ENCODE assay signal across 29 mouse cellular contexts in the genomic region with DNA sequence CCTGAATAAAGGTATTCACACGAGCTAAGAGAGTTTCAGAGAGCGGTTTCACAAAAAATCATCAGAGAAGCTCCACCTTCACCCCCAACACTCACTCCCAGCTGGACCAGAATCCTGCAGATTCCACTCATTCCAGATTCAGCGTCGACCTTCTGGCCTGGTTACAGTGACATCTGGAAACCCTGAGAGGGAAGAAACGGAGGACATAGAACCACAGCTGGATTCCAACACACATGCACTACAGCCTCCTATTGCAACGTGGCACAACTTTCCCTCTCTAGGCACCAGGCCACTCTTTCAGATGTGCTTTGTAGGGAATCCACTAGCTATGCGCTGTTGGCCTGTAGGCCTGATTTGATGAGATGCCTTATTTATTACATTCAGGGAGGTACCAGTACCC.
A peak's percentile ranks its signal among the peaks of the same experiment; 100 is the strongest.
DNase-seq lines count a peak whose midpoint lies in the region; ATAC-seq and TF ChIP-seq lines count a peak whose summit lies in the region.
"Had no signal": no experiment of that assay in that cellular context is flagged by ENCODE, and none has a peak within 500 bp of the region (broad histone marks: within the 10 kb centered on the region; RNA-seq: fewer than 3 reads in every experiment).

No protein-coding gene starts in this region.

- no peak overlapping the region for H3K27ac ChIP-seq in heart, embryonic 12.5 days (ENCODE audit: poor library complexity, severe bottlenecking)
- no peak overlapping the region for H3K27ac ChIP-seq in left cerebral cortex, adult 2 months
- no peak overlapping the region for H3K27ac ChIP-seq in limb, embryonic 14.5 days (replicated peaks; ENCODE audit: low read depth, low read length)
- H3K27ac ChIP-seq: embryonic facial prominence, embryonic 12.5 days; forebrain, embryonic 12.5 days; heart, embryonic 10.5 days; hindbrain, embryonic 14.5 days; layer of hippocampus, adult 2 months; limb, embryonic 13.5 days; liver, embryonic 14.5 days; lung, embryonic 15.5 days; stomach, embryonic 15.5 days had no signal

- TF ChIP-seq POLR2A in limb, embryonic 14.5 days (IDR thresholded peaks at IDR 0.05; ENCODE audit: borderline replicate concordance, extremely low read depth, insufficient read depth, insufficient read length), result no peak

- H3K4me3 ChIP-seq in heart, embryonic 12.5 days, result no peak overlapping the region
- H3K4me3 ChIP-seq in left cerebral cortex, adult 2 months, result no peak overlapping the region
- H3K4me3 ChIP-seq in limb, embryonic 14.5 days (replicated peaks; ENCODE audit: low read length), result no peak overlapping the region
- H3K4me3 ChIP-seq: embryonic facial prominence, embryonic 12.5 days; forebrain, embryonic 12.5 days; heart, embryonic 10.5 days; layer of hippocampus, adult 2 months; limb, embryonic 13.5 days; lung, embryonic 15.5 days; stomach, embryonic 15.5 days had no signal

- TF ChIP-seq CTCF in left cerebral cortex, adult 2 months (IDR thresholded peaks at IDR 0.05), result no peak

- WGBS in heart, embryonic 12.5 days, result 67% methylated on average over 7 of the region's 7 CpGs
- 48% methylated on average over 7 of the region's 7 CpGs for WGBS in limb, embryonic 14.5 days

- intact Hi-C loops in left cerebral cortex, adult 2 months (cut with DNase I), result no loop called here
- intact Hi-C loops in left cerebral cortex, postnatal 4 days (cut with DNase I), result no loop called here

- peaks cover 4% of the 10 kb centered on the region; the same call in 1 of the 2 replicates for H3K4me1 ChIP-seq in heart, embryonic 12.5 days (replicated peaks)
- H3K4me1 ChIP-seq in limb, embryonic 14.5 days (ENCODE audit: control insufficient read depth, insufficient read depth, low read length), result no peaks in the 10 kb centered on the region
- H3K4me1 ChIP-seq: embryonic facial prominence, embryonic 12.5 days; heart, embryonic 10.5 days; lung, embryonic 15.5 days; stomach, embryonic 15.5 days had no signal

- peak; percentile 82 for DNase-seq in heart, adult 11 months
- DNase-seq in left cerebral cortex, adult 2 months (ENCODE audit: extremely low spot score in 1 of 2, low spot score in 2 of 2), result peak; percentile 2 to 8
- DNase-seq in left cerebral cortex, postnatal 4 days, result no peak
- peak; percentile 2 for DNase-seq in testis, postnatal 14 days (ENCODE audit: low spot score)
- DNase-seq in testis, postnatal 10 days (ENCODE audit: low spot score), result no peak
- DNase-seq in limb, embryonic 14.5 days (ENCODE audit: low spot score), result peak; percentile 42
- DNase-seq in ovary, postnatal 10 days (ENCODE audit: low spot score), result no peak
- DNase-seq: cerebellum, adult 18-20 months; kidney, adult 18-20 months; kidney, postnatal 25 days; midbrain, embryonic 14.5 days; right cerebral cortex, adult 18-20 months; right cerebral cortex, postnatal 4 days; thymus, adult 2 months; thymus, postnatal 4 days had no signal

- no peaks in the 10 kb centered on the region for H3K9me3 ChIP-seq in heart, embryonic 12.5 days (replicated peaks)
- H3K9me3 ChIP-seq in limb, embryonic 14.5 days (ENCODE audit: control insufficient read depth, low read length), result no peaks in the 10 kb centered on the region
- H3K9me3 ChIP-seq: embryonic facial prominence, embryonic 12.5 days; forebrain, embryonic 12.5 days; G1E; heart, embryonic 10.5 days; limb, embryonic 13.5 days; lung, embryonic 15.5 days; stomach, embryonic 15.5 days had no signal

- no peak for ATAC-seq in heart, embryonic 12.5 days (ENCODE audit: insufficient number of reproducible peaks, low FRiP score)
- ATAC-seq in limb, embryonic 14.5 days (ENCODE audit: low FRiP score, low read depth), result no peak
- ATAC-seq: inflammation-experienced regulatory T-cells, adult 6 months; Patski had no signal

- H3K9ac ChIP-seq in heart, embryonic 12.5 days, result no peak overlapping the region
- no peak overlapping the region for H3K9ac ChIP-seq in limb, embryonic 14.5 days (ENCODE audit: low read depth, low read length, severe bottlenecking)
- H3K9ac ChIP-seq: embryonic facial prominence, embryonic 12.5 days; forebrain, embryonic 12.5 days; hindbrain, embryonic 14.5 days; limb, embryonic 13.5 days; liver, embryonic 14.5 days; lung, embryonic 15.5 days; stomach, embryonic 15.5 days had no signal

- no peak overlapping the region for H3K4me2 ChIP-seq in heart, embryonic 12.5 days
- no peak overlapping the region for H3K4me2 ChIP-seq in limb, embryonic 14.5 days (replicated peaks; ENCODE audit: low read depth, low read length, severe bottlenecking)
- H3K4me2 ChIP-seq: embryonic facial prominence, embryonic 12.5 days; forebrain, embryonic 12.5 days; hindbrain, embryonic 14.5 days; limb, embryonic 13.5 days; lung, embryonic 15.5 days; stomach, embryonic 15.5 days had no signal

- no peaks in the 10 kb centered on the region for H3K36me3 ChIP-seq in heart, embryonic 12.5 days
- no peaks in the 10 kb centered on the region for H3K36me3 ChIP-seq in limb, embryonic 14.5 days (ENCODE audit: control insufficient read depth, insufficient read depth, low read length)
- H3K36me3 ChIP-seq: embryonic facial prominence, embryonic 12.5 days; forebrain, embryonic 12.5 days; G1E; heart, embryonic 10.5 days; limb, embryonic 13.5 days; lung, embryonic 15.5 days; stomach, embryonic 15.5 days had no signal

- 0 out of 2 replicates have a peak, but pooled peaks cover 2% of the 10 kb centered on the region for H3K27me3 ChIP-seq in heart, embryonic 12.5 days (replicated peaks)
- no peaks in the 10 kb centered on the region for H3K27me3 ChIP-seq in limb, embryonic 14.5 days (ENCODE audit: control insufficient read depth, insufficient read depth, low read length)
- H3K27me3 ChIP-seq: CH12.LX; forebrain, embryonic 12.5 days; limb, embryonic 13.5 days; lung, embryonic 15.5 days; Patski; stomach, embryonic 15.5 days had no signal

Comparison
In these comparisons a context has a peak if more than half of its experiments do, and no peak if none do; other contexts are left out.
1. DNase-seq: peak in heart, adult 11 months (single experiment), left cerebral cortex, adult 2 months (2 of 2), testis, postnatal 14 days (single experiment) and limb, embryonic 14.5 days (single experiment); none in left cerebral cortex, postnatal 4 days (single experiment), testis, postnatal 10 days (single experiment) and ovary, postnatal 10 days (single experiment).